8 mouse cellular contexts compared by ENCODE assay signal in the genomic region with DNA sequence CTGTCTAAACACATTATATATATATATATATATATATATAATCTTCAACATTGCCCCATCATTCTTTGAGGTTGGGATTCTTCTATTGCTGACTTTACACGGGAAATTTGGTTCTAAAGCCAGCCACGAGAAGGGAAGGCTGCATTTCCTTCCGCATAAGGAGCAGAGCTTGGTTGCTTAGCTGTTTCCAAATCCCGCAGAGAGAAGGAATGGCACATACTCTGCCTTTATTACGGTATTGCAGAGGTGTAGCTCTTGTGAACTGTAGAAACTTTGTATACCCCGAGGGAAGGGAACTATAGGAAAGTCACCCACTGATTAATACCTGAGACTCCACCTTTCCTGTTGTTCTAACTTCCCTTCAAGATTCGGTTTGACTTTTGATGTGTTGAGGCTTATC. TPM values are rescaled to one million over a fixed set of nuclear protein-coding genes. Genes with fewer than 3 reads are reported as not detected.
DNase-seq lines count a peak whose midpoint lies in the region; ATAC-seq lines count a peak whose summit lies in the region.

No protein-coding gene starts in this region.

- H3K36me3 ChIP-seq in heart, embryonic 10.5 days, result peaks cover 6% of the 10 kb centered on the region; the same call in 1 of the 2 replicates
- peaks cover 4% of the 10 kb centered on the region; the same call in 1 of the 2 replicates for H3K36me3 ChIP-seq in heart, embryonic 16.5 days (ENCODE audit: control insufficient read depth, insufficient read depth)
- peaks cover 20% of the 10 kb centered on the region for H3K36me3 ChIP-seq in midbrain, embryonic 10.5 days

- H3K9ac ChIP-seq in heart, embryonic 16.5 days (ENCODE audit: low read length), result peak overlapping the region; percentile 85

- ATAC-seq in heart, embryonic 16.5 days (replicated peaks; ENCODE audit: extremely low read depth, insufficient read depth, low FRiP score), result no peak

- intact Hi-C loops in heart, postnatal 25 days (cut with DNase I), result loop anchor here (2.0 kb wide), 3 partner anchors 219 to 375 kb away; no protein-coding TSS in a partner anchor
- intact Hi-C loops in left cerebral cortex, postnatal 4 days (cut with DNase I), result loop anchor here (10.0 kb wide), 1 partner anchor 1065 kb away; no protein-coding TSS in a partner anchor

- H3K4me3 ChIP-seq in heart, embryonic 10.5 days, result peak overlapping the region; percentile 81
- peak overlapping the region; percentile 88 for H3K4me3 ChIP-seq in brown adipose tissue, adult 24 weeks (ENCODE audit: insufficient read depth, low read depth, low read length)
- H3K4me3 ChIP-seq in heart, embryonic 16.5 days (ENCODE audit: low read length), result peak overlapping the region; percentile 68
- H3K4me3 ChIP-seq in midbrain, embryonic 10.5 days, result peak overlapping the region; percentile 70

- 18% methylated on average over 7 of the region's 7 CpGs for WGBS in heart, embryonic 10.5 days
- WGBS in heart, embryonic 16.5 days, result 6% methylated on average over 7 of the region's 7 CpGs
- 9% methylated on average over 7 of the region's 7 CpGs for WGBS in midbrain, embryonic 10.5 days

- no peak for DNase-seq in heart, embryonic 10.5 days (ENCODE audit: low spot score)
- DNase-seq in heart, postnatal 25 days (ENCODE audit: low spot score), result no peak
- DNase-seq in midbrain, embryonic 10.5 days (ENCODE audit: low spot score), result no peak
- no peak for DNase-seq in right cerebral cortex, adult 18-20 months
- no peak for DNase-seq in left cerebral cortex, postnatal 4 days
- DNase-seq in MN1 (ENCODE audit: low spot score), result no peak

- H3K27ac ChIP-seq in heart, embryonic 10.5 days, result peak overlapping the region; percentile 95
- peak overlapping the region; percentile 97 for H3K27ac ChIP-seq in brown adipose tissue, adult 24 weeks (replicated peaks; ENCODE audit: low read depth, low read length)
- peak overlapping the region; percentile 96 for H3K27ac ChIP-seq in heart, embryonic 16.5 days (ENCODE audit: low read length)
- peak overlapping the region; percentile 61 for H3K27ac ChIP-seq in midbrain, embryonic 10.5 days (replicated peaks)

- H3K4me1 ChIP-seq in heart, embryonic 10.5 days, result peaks cover 11% of the 10 kb centered on the region
- peaks cover 4% of the 10 kb centered on the region for H3K4me1 ChIP-seq in brown adipose tissue, adult 24 weeks (ENCODE audit: control insufficient read depth, insufficient read depth, insufficient read length, low read length)
- peaks cover 14% of the 10 kb centered on the region for H3K4me1 ChIP-seq in heart, embryonic 16.5 days (ENCODE audit: control insufficient read depth, insufficient read depth, low read length)
- peaks cover 35% of the 10 kb centered on the region for H3K4me1 ChIP-seq in midbrain, embryonic 10.5 days

- no peaks in the 10 kb centered on the region for H3K27me3 ChIP-seq in heart, embryonic 10.5 days (ENCODE audit: insufficient read depth, poor library complexity, severe bottlenecking)
- no peaks in the 10 kb centered on the region for H3K27me3 ChIP-seq in heart, embryonic 16.5 days (ENCODE audit: control insufficient read depth, insufficient read depth, low read length)
- no peaks in the 10 kb centered on the region; the same call in 1 of the 2 replicates for H3K27me3 ChIP-seq in midbrain, embryonic 10.5 days (ENCODE audit: low read depth, poor library complexity, severe bottlenecking)

- no peaks in the 10 kb centered on the region for H3K9me3 ChIP-seq in heart, embryonic 10.5 days
- H3K9me3 ChIP-seq in heart, embryonic 16.5 days (replicated peaks; ENCODE audit: control insufficient read depth, low read length), result no peaks in the 10 kb centered on the region
- H3K9me3 ChIP-seq in midbrain, embryonic 10.5 days (replicated peaks), result no peaks in the 10 kb centered on the region

- peak overlapping the region; percentile 59 for H3K4me2 ChIP-seq in heart, embryonic 16.5 days (ENCODE audit: low read depth, low read length)

RNA-seq across cellular contexts. Expression of a gene that starts 2.6 kb away (rescaled TPM):
- polyA plus RNA-seq in heart, embryonic 10.5 days (2016; fragmentation: Nextera tagmentation; extraction: Ambion mirVana), result 141 and 251 TPM in 2 replicates
- total RNA-seq in heart, postnatal 25 days (2021), result 100 to 1,000 TPM; 402 to 446 TPM
- polyA plus RNA-seq in brown adipose tissue, adult 24 weeks (2012; ENCODE audit: insufficient read depth, insufficient read length, missing spikeins), result 211 and 395 TPM in 2 replicates
- polyA plus RNA-seq in heart, embryonic 16.5 days (2015; fragmentation: Nextera tagmentation; extraction: Ambion mirVana), result 471 and 489 TPM in 2 replicates
- polyA plus RNA-seq in midbrain, embryonic 10.5 days (2016; fragmentation: Nextera tagmentation; extraction: Ambion mirVana), result 121 and 144 TPM in 2 replicates
- 100 to 1,000 TPM; 108 to 111 TPM for total RNA-seq in left cerebral cortex, postnatal 4 days (2021)
